ENCODE assay signal across 13 mouse cellular contexts in the genomic region with DNA sequence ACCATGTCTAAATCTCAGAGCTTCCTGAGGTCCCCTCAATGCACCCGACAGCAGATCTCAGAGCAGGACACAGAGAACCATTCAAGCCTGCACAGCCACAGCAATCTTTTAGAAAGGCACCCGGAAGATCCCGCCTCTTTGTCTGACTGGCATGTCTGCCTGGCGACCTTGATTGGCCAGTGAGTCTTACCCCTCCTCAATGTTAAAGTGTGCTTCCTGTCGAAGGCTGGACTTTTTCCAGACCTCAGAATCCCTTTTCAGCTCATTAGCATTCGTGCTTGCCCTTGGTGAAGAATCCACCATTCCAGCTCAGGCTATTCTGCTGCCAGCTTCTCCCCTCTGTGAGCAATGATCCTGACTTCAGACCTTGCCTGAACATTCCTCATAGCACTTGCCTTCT. TPM values are rescaled to one million over a fixed set of nuclear protein-coding genes. Genes with fewer than 3 reads are reported as not detected.
"Had no signal": no experiment of that assay in that cellular context is flagged by ENCODE, and none has a peak within 500 bp of the region (broad histone marks: within the 10 kb centered on the region; RNA-seq: fewer than 3 reads in every experiment).

A gene (minus strand): TSS at position 101 of the 400 bp plus-strand sequence.

RNA-seq across cellular contexts. Expression of the gene that starts here (rescaled TPM):
- total RNA-seq: neutrophil, adult 5-6 weeks had no signal
- polyA plus RNA-seq: neural tube, embryonic 13.5 days; neural tube, embryonic 14.5 days; neural tube, embryonic 15.5 days; small intestine, adult 2 months; spleen, adult 2 months; stomach, embryonic 14.5 days; stomach, embryonic 15.5 days; stomach, embryonic 16.5 days; stomach, postnatal 0 days; thymus, adult 2 months; thymus, postnatal 0 days; urinary bladder, adult 2 months had no signal
